Mouse (Mus musculus) frontal cortex, postnatal 14 days (tissue): ENCODE results near the gene Zfp874a.
"Not testable (repeated sequence)": the region's sequence is repeated elsewhere in the genome, so short reads cannot be mapped to it uniquely, and the experiment has no call there.

Experiments used
- DNase-seq, 2 experiments: peaks; one replicate each; pipeline ENCODE4 v3.0.0; 2022; ENCODE audit warnings: low spot score in 2 of 2

The Zfp874a gene

GRCm38 (mm10) chr13:67376255-67376654, 75.2 kb downstream of the Zfp874a start:
- not testable (repeated sequence) for DNase-seq

DNA sequence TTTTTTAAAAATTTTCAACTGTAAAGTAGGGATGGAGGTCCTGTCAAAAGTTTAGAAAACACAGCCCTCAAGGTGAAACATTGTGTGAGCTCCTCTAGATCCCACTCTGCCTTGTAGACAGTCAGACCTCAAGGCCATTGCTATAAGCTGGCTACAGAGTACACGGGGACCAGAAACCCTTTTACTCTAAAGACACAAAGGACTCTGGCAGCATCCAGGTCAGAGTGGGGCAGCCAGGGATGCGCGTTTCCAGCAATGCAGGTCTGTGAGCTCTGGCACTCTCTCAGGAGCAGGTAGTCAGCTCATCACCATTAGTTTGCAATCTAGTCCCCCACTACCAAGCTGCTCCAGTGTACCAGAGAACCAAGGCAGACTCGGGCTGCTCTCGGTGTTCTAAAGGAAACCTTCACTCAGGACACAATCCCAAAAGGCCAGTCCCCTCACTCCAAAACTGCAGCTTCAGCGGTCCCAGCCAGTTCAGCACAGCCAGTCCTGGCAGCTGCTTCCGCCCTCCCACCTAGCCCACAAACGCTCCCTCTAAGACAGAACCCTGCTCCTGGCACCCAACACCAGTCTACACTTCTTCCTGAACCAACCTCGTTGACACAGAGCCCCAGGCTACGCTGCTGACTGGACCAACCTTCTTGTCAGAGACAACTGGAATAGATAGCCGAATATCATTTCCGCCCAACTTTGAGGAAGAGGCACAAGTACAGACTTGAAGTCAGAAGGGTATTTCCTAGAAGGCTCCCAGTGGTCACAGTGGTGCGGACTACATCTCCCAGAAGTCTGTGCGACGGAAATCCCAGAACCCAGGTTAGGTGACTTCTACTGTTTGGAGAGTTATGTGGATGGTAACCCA, 76.1 kb downstream of the Zfp874a start, which contains the start of the genes Gm28041 and Zfp456:
Gene Gm28041 (minus strand): TSS at position 684 of the 862 bp plus-strand sequence.
Gene Zfp456 (minus strand): TSS at position 761 of the 862 bp plus-strand sequence.
- peak; percentile 24 to 26 for DNase-seq
